Mouse (Mus musculus) liver, embryonic 11.5 days (tissue): Measurements from ENCODE around the gene Cnnm4. TPM values are rescaled to one million over a fixed set of nuclear protein-coding genes. Genes with fewer than 3 reads are reported as not detected.
"Not testable (repeated sequence)": the region's sequence is repeated elsewhere in the genome, so short reads cannot be mapped to it uniquely, and the experiment has no call there.

Experiments
- ATAC-seq: fragments of 200-750 bp; cut with Nextera tagmentation; replicated peaks from 2 replicates; pipeline ENCODE4 v1.8.0; 2017; ENCODE audit warnings: moderate number of reproducible peaks, mild to moderate bottlenecking, moderate TSS enrichment, moderate library complexity; ENCODE audit not compliant: low FRiP score
- DNase-seq: peaks from one replicate; pipeline ENCODE4 v3.0.0-alpha.2; 2017; ENCODE audit warnings: low spot score
- H3K27ac ChIP-seq: fragments of 300-500 bp; sonication (generic); 2 replicates; pipeline ENCODE4 v1.5.1; 2014; ENCODE audit warnings: mild to moderate bottlenecking, low read depth, low read length, control low read depth
- H3K27me3 ChIP-seq: fragments of 300-500 bp; sonication (generic); replicated peaks from 2 replicates; pipeline ENCODE4 v1.6.1; 2014; ENCODE audit warnings: low read length, mixed read lengths; ENCODE audit not compliant: control insufficient read depth, insufficient read depth
- H3K36me3 ChIP-seq: fragments of 300-500 bp; sonication (generic); 2 replicates; pipeline ENCODE4 v1.6.1; 2014; ENCODE audit warnings: mild to moderate bottlenecking, low read length, moderate library complexity, mixed read lengths; ENCODE audit not compliant: control insufficient read depth, insufficient read depth
- H3K4me1 ChIP-seq: fragments of 300-500 bp; sonication (generic); replicated peaks from 2 replicates; pipeline ENCODE4 v1.6.1; 2014; ENCODE audit warnings: low read length, mixed read lengths; ENCODE audit not compliant: control insufficient read depth, insufficient read depth
- H3K4me2 ChIP-seq: fragments of 300-500 bp; sonication (generic); 2 replicates; pipeline ENCODE4 v1.6.1; 2014; ENCODE audit warnings: mild to moderate bottlenecking, control low read depth, moderate library complexity
- H3K4me3 ChIP-seq: fragments of 300-500 bp; sonication (generic); 2 replicates; pipeline ENCODE4 v1.5.1; 2014; ENCODE audit warnings: low read depth, low read length, control low read depth
- H3K9ac ChIP-seq: fragments of 300-500 bp; sonication (generic); 2 replicates; pipeline ENCODE4 v1.6.1; 2014; ENCODE audit warnings: low read depth, low read length, control low read depth
- H3K9me3 ChIP-seq: fragments of 300-500 bp; sonication (generic); 2 replicates; pipeline ENCODE4 v1.6.1; 2016; ENCODE audit warnings: low read length, inconsistent platforms, mixed read lengths; ENCODE audit not compliant: control insufficient read depth
- WGBS: fragments of 180-500 bp; shearing (Covaris S2); extraction: QIAGEN DNeasy Blood & Tissue Kit; methylation state at CpG from one replicate; pipeline ENCODE4 v1.1.7; 2014; 5-methylcytosine and 5-hydroxymethylcytosine counted together
- polyA plus RNA-seq: library from polyadenylated mRNA; unstranded; fragments of >200 nt; fragmentation: Nextera tagmentation; extraction: Ambion mirVana; gene quantifications from 2 replicates; pipeline ENCODE4 v1.2.1, GENCODE M21; 2014

Gene Cnnm4
- polyA plus RNA-seq, 1 experiment from 2014 or later: 5.9 TPM

- H3K27ac ChIP-seq, H3K27me3 ChIP-seq, H3K9me3 ChIP-seq, DNase-seq, H3K4me3 ChIP-seq, H3K4me2 ChIP-seq, H3K9ac ChIP-seq, ATAC-seq, H3K36me3 ChIP-seq, H3K4me1 ChIP-seq: not testable (repeated sequence)
- WGBS: 89% methylated on average over 9 of the region's 9 CpGs
Observed at GRCm38 (mm10) chr1:36536783-36537182, 65.4 kb downstream of the Cnnm4 start, which contains the start of gene Ankrd23. TSS of gene Ankrd23 (minus strand) at chr1:36536883.

- Histone ChIP-seq H3K27ac (no peak overlapping the region), H3K9ac (no peak overlapping the region), H3K4me1 (no peaks in the 10 kb centered on the region), H3K4me2 (no peak overlapping the region), H3K4me3 (no peak overlapping the region), H3K27me3 (no peaks in the 10 kb centered on the region), H3K36me3 (peaks cover 10% of the 10 kb centered on the region), H3K9me3 (no peaks in the 10 kb centered on the region)
- ATAC-seq (no peak), DNase-seq (no peak)
- WGBS: 84% methylated on average over 4 of the region's 4 CpGs
Observed at GRCm38 (mm10) chr1:36538727-36539126, 67.3 kb downstream of the Cnnm4 start.

GRCm38 (mm10) chr1:36539186-36539585, 67.8 kb downstream of the Cnnm4 start, which contains the start of gene Gm42417:
TSS of gene Gm42417 (minus strand) at chr1:36539429.
- ATAC-seq: peak; percentile 73
- H3K9ac ChIP-seq: no peak within 1 kb of the TSS
- peaks cover 10% of the 10 kb centered on the region for H3K36me3 ChIP-seq
- H3K4me3 ChIP-seq: no peak within 1 kb of the TSS
- H3K4me1 ChIP-seq: no peaks in the 10 kb centered on the region
- H3K9me3 ChIP-seq: no peaks in the 10 kb centered on the region
- DNase-seq: no peak
- H3K4me2 ChIP-seq: no peak within 1 kb of the TSS
- H3K27ac ChIP-seq: no peak within 1 kb of the TSS
- H3K27me3 ChIP-seq: no peaks in the 10 kb centered on the region
- WGBS: 61% methylated on average over 9 of the region's 9 CpGs

- H3K4me3 ChIP-seq: no peak overlapping the region
- peaks cover 10% of the 10 kb centered on the region for H3K36me3 ChIP-seq
- ATAC-seq: no peak
- DNase-seq: no peak
- no peaks in the 10 kb centered on the region for H3K4me1 ChIP-seq
- no peaks in the 10 kb centered on the region for H3K27me3 ChIP-seq
- no peak overlapping the region for H3K9ac ChIP-seq
- H3K27ac ChIP-seq: no peak overlapping the region
- H3K9me3 ChIP-seq: no peaks in the 10 kb centered on the region
- H3K4me2 ChIP-seq: no peak overlapping the region
- 89% methylated on average over 11 of the region's 11 CpGs for WGBS
Observed at GRCm38 (mm10) chr1:36540132-36540531, 68.7 kb downstream of the Cnnm4 start.

GRCm38 (mm10) chr1:36540807-36541206, 69.4 kb downstream of the Cnnm4 start:
- peaks cover 10% of the 10 kb centered on the region for H3K36me3 ChIP-seq
- no peaks in the 10 kb centered on the region for H3K27me3 ChIP-seq
- 91% methylated on average over 12 of the region's 12 CpGs for WGBS

GRCm38 (mm10) chr1:36541844-36542243, 70.4 kb downstream of the Cnnm4 start:
- H3K27me3 ChIP-seq: no peaks in the 10 kb centered on the region
- H3K4me3 ChIP-seq: no peak overlapping the region
- no peak for ATAC-seq
- H3K36me3 ChIP-seq: peaks cover 10% of the 10 kb centered on the region
- no peak overlapping the region for H3K4me2 ChIP-seq
- 93% methylated on average over 16 of the region's 16 CpGs for WGBS
- no peaks in the 10 kb centered on the region for H3K9me3 ChIP-seq
- H3K27ac ChIP-seq: no peak overlapping the region
- no peak overlapping the region for H3K9ac ChIP-seq
- no peak for DNase-seq
- H3K4me1 ChIP-seq: peaks cover 10% of the 10 kb centered on the region; the same call in 1 of the 2 replicates

More at GRCm38 (mm10) chr1:36540807-36541206, 69.4 kb downstream of the Cnnm4 start:
- Histone ChIP-seq H3K4me3 (no peak overlapping the region), H3K27ac (no peak overlapping the region), H3K4me2 (no peak overlapping the region), H3K9me3 (no peaks in the 10 kb centered on the region), H3K4me1 (peaks cover 5% of the 10 kb centered on the region; the same call in 1 of the 2 replicates), H3K9ac (no peak overlapping the region)
- ATAC-seq (no peak), DNase-seq (no peak)

GRCm38 (mm10) chr1:36542925-36543324, 71.5 kb downstream of the Cnnm4 start:
- H3K9me3 ChIP-seq: no peaks in the 10 kb centered on the region
- no peak overlapping the region for H3K27ac ChIP-seq
- H3K9ac ChIP-seq: no peak overlapping the region
- H3K27me3 ChIP-seq: no peaks in the 10 kb centered on the region
- ATAC-seq (no peak), DNase-seq (no peak)
- H3K4me1 ChIP-seq: peaks cover 14% of the 10 kb centered on the region
- H3K36me3 ChIP-seq: peaks cover 10% of the 10 kb centered on the region
- no peak overlapping the region for H3K4me2 ChIP-seq
- 95% methylated on average over 9 of the region's 9 CpGs for WGBS
- H3K4me3 ChIP-seq: no peak overlapping the region

GRCm38 (mm10) chr1:36545382-36545781, 74.0 kb downstream of the Cnnm4 start:
- H3K4me1 ChIP-seq: peaks cover 17% of the 10 kb centered on the region
- peaks cover 10% of the 10 kb centered on the region for H3K36me3 ChIP-seq
- no peak overlapping the region for H3K9ac ChIP-seq
- no peak for DNase-seq
- no peaks in the 10 kb centered on the region for H3K9me3 ChIP-seq
- 55% methylated on average over 2 of the region's 2 CpGs for WGBS
- ATAC-seq: no peak
- no peak overlapping the region for H3K4me3 ChIP-seq
- peak overlapping the region; percentile 71 for H3K4me2 ChIP-seq
- no peaks in the 10 kb centered on the region for H3K27me3 ChIP-seq
- H3K27ac ChIP-seq: no peak overlapping the region

GRCm38 (mm10) chr1:36545845-36546600, 74.6 kb downstream of the Cnnm4 start:
- H3K27me3 ChIP-seq: no peaks in the 10 kb centered on the region; the same call in 1 of the 2 replicates
- peaks cover 17% of the 10 kb centered on the region for H3K4me1 ChIP-seq
- H3K4me3 ChIP-seq: peak overlapping the region; percentile 76
- DNase-seq (no peak), ATAC-seq (no peak)
- H3K27ac ChIP-seq: no peak overlapping the region
- H3K36me3 ChIP-seq: peaks cover 15% of the 10 kb centered on the region
- peak overlapping the region; percentile 75 for H3K9ac ChIP-seq
- no peaks in the 10 kb centered on the region for H3K9me3 ChIP-seq
- WGBS: 59% methylated on average over 19 of the region's 19 CpGs
- H3K4me2 ChIP-seq: peak overlapping the region; percentile 71
